Mouse (Mus musculus): Measurements from ENCODE around the gene H2afy2. TPM values are rescaled to one million over a fixed set of nuclear protein-coding genes. Genes with fewer than 3 reads are reported as not detected.
A peak's percentile ranks its signal among the peaks of the same experiment; 100 is the strongest.

The H2afy2 gene
- polyA plus RNA-seq, 1 experiment from 2014 or later = 118 TPM

DNA sequence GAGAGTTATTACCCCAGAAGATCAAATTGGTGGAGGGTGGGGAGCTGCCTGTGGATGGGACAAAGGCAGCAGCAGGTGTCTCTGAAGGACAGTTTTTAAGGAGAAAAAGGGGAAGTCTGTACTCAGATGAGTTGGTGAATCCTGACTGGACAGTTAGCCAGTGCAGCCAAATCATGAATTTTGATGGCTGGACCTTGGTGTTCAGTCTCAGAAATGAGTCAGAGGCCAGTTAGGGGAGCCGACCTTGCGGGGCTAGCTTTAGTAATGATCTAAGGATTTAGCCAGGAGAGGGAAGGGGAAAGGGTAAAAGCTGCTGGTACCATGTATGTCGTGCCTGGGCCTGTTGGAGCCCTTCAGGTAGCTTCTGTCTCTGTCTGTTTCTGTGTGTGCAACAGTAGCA is 70.3 kb downstream of the H2afy2 start:
- Histone ChIP-seq H3K27ac (ENCODE audit: low read depth, low read length) (no peak overlapping the region), H3K4me3 (ENCODE audit: low read length) (no peak overlapping the region), H3K9ac (ENCODE audit: low read depth, low read length) (no peak overlapping the region), H3K4me1 (ENCODE audit: control insufficient read depth, insufficient read depth, low read length) (peaks cover 4% of the 10 kb centered on the region; the same call in 1 of the 2 replicates), H3K36me3 (ENCODE audit: control insufficient read depth, insufficient read depth, low read length) (no peaks in the 10 kb centered on the region), H3K4me2 (replicated peaks; ENCODE audit: low read depth, low read length) (no peak overlapping the region), H3K27me3 (ENCODE audit: control insufficient read depth, insufficient read depth, low read length) (no peaks in the 10 kb centered on the region), H3K9me3 (ENCODE audit: control insufficient read depth, low read length) (no peaks in the 10 kb centered on the region)
- 75% methylated on average over 3 of the region's 3 CpGs for WGBS
- ATAC-seq (ENCODE audit: low FRiP score, low TSS enrichment) = no peak

DNA sequence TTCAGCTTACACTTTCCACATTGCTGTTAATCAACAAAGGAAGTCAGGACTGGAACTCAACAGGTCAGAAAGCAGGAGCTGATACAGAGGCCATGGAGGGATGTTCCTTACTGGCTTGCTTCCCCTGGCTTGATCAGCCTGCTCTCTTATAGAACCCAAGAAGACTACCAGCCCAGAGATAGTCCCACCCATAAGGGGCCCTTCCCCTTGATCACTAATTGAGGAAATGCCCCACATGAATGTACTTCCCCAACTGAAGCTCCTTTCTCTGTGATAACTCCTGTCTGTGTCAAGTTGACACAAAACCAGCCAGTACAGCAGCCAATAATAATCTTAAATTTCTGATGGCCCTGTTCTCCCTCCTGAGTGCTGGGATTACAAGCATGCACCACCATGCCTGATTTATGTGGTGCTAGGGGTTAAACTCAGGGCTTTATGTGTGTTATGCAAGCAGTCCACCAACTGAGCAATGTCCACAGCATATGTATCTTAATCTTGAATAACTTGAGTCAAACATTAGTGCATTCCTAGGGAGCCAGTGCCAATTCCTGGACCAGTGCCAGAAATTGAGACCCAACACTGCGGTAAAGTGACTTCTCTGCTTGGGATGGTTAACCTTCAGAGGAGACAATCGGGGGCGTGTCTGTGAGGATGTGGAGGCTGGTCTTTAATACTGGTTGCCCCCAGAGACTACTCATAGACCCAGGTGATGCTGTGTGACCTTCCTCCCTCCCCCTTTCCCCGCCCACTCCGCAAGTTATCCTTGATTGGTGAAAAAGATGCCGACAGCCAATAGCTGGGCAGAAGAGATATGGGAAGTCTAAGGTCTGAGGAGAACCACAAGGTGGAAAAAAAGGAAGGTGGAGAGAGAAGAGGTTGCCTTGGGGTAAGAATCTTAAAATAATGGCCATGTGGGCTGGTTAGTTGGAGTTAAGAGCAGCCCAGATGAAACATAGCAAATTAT is 77.3 kb downstream of the H2afy2 start:
- Histone ChIP-seq H3K9ac (ENCODE audit: low read depth, low read length) (no peak overlapping the region), H3K27ac (ENCODE audit: low read depth, low read length) (no peak overlapping the region), H3K27me3 (ENCODE audit: control insufficient read depth, insufficient read depth, low read length) (no peaks in the 10 kb centered on the region), H3K36me3 (ENCODE audit: control insufficient read depth, insufficient read depth, low read length) (peaks cover 14% of the 10 kb centered on the region), H3K4me2 (replicated peaks; ENCODE audit: low read depth, low read length) (no peak overlapping the region), H3K4me3 (ENCODE audit: low read length) (no peak overlapping the region), H3K4me1 (ENCODE audit: control insufficient read depth, insufficient read depth, low read length) (no peaks in the 10 kb centered on the region), H3K9me3 (ENCODE audit: control insufficient read depth, low read length) (no peaks in the 10 kb centered on the region)
- ATAC-seq (ENCODE audit: low FRiP score, low TSS enrichment) = no peak
- WGBS = 73% methylated on average over 6 of the region's 6 CpGs

GRCm38 (mm10) chr10:61704663-61705062 is 79.3 kb downstream of the H2afy2 start:
- Histone ChIP-seq H3K9ac (ENCODE audit: low read depth, low read length) (no peak overlapping the region), H3K27me3 (ENCODE audit: control insufficient read depth, insufficient read depth, low read length) (no peaks in the 10 kb centered on the region), H3K4me2 (replicated peaks; ENCODE audit: low read depth, low read length) (no peak overlapping the region), H3K4me3 (ENCODE audit: low read length) (no peak overlapping the region), H3K4me1 (ENCODE audit: control insufficient read depth, insufficient read depth, low read length) (no peaks in the 10 kb centered on the region), H3K9me3 (ENCODE audit: control insufficient read depth, low read length) (no peaks in the 10 kb centered on the region), H3K27ac (ENCODE audit: low read depth, low read length) (no peak overlapping the region), H3K36me3 (ENCODE audit: control insufficient read depth, insufficient read depth, low read length) (peaks cover 16% of the 10 kb centered on the region)
- ATAC-seq (ENCODE audit: low FRiP score, low TSS enrichment) = no peak
- WGBS = 83% methylated on average over 4 of the region's 4 CpGs

GRCm38 (mm10) chr10:61697028-61697427 is 86.9 kb downstream of the H2afy2 start:
- H3K4me3 ChIP-seq (ENCODE audit: low read length) = peak overlapping the region; percentile 91
- H3K9ac ChIP-seq (ENCODE audit: low read depth, low read length) = 0 out of 2 replicates have a peak overlapping the region, but pooled peaks have one; percentile 68
- no peak for ATAC-seq (ENCODE audit: low FRiP score, low TSS enrichment)
- H3K36me3 ChIP-seq (ENCODE audit: control insufficient read depth, insufficient read depth, low read length) = peaks cover 26% of the 10 kb centered on the region
- no peak overlapping the region for H3K27ac ChIP-seq (ENCODE audit: low read depth, low read length)
- H3K4me1 ChIP-seq (ENCODE audit: control insufficient read depth, insufficient read depth, low read length) = peaks cover 14% of the 10 kb centered on the region
- no peaks in the 10 kb centered on the region for H3K27me3 ChIP-seq (ENCODE audit: control insufficient read depth, insufficient read depth, low read length)
- H3K4me2 ChIP-seq (replicated peaks; ENCODE audit: low read depth, low read length) = peak overlapping the region; percentile 95
- 87% methylated on average over 2 of the region's 2 CpGs for WGBS
- H3K9me3 ChIP-seq (ENCODE audit: control insufficient read depth, low read length) = no peaks in the 10 kb centered on the region

DNA sequence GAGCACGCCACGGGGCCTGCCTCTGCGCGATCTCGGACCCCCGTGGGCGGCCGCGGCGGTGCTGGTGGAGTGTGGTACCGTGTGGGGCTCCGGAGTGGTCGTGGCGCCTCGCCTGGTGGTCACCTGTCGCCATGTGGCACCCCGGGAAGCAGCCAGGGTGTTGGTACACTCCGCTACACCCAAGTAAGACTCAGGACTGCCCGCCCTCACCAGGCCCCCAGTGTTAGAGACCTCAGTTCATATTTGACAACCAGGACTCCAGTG is 87.5 kb downstream of the H2afy2 start:
- Histone ChIP-seq H3K36me3 (ENCODE audit: control insufficient read depth, insufficient read depth, low read length) (peaks cover 29% of the 10 kb centered on the region), H3K27ac (ENCODE audit: low read depth, low read length) (no peak overlapping the region)
- WGBS = 17% methylated on average over 13 of the region's 19 CpGs

GRCm38 (mm10) chr10:61695703-61696559 is 88.0 kb downstream of the H2afy2 start:
- peaks cover 14% of the 10 kb centered on the region for H3K4me1 ChIP-seq (ENCODE audit: control insufficient read depth, insufficient read depth, low read length)
- H3K4me2 ChIP-seq (replicated peaks; ENCODE audit: low read depth, low read length) = peak overlapping the region; percentile 95
- H3K27me3 ChIP-seq (ENCODE audit: control insufficient read depth, insufficient read depth, low read length) = no peaks in the 10 kb centered on the region
- no peak overlapping the region for H3K27ac ChIP-seq (ENCODE audit: low read depth, low read length)
- under 1% methylated on average over 99 of the region's 111 CpGs for WGBS
- peaks cover 32% of the 10 kb centered on the region for H3K36me3 ChIP-seq (ENCODE audit: control insufficient read depth, insufficient read depth, low read length)
- peak; percentile 24 for ATAC-seq (ENCODE audit: low FRiP score, low TSS enrichment)
- no peaks in the 10 kb centered on the region for H3K9me3 ChIP-seq (ENCODE audit: control insufficient read depth, low read length)
- peak overlapping the region; percentile 68 for H3K9ac ChIP-seq (ENCODE audit: low read depth, low read length)
- H3K4me3 ChIP-seq (ENCODE audit: low read length) = peak overlapping the region; percentile 91

More for the DNA sequence above, 87.5 kb downstream of the H2afy2 start:
- H3K27me3 ChIP-seq (ENCODE audit: control insufficient read depth, insufficient read depth, low read length) = no peaks in the 10 kb centered on the region
- no peaks in the 10 kb centered on the region for H3K9me3 ChIP-seq (ENCODE audit: control insufficient read depth, low read length)
- H3K4me2 ChIP-seq (replicated peaks; ENCODE audit: low read depth, low read length) = peak overlapping the region; percentile 95
- H3K9ac ChIP-seq (ENCODE audit: low read depth, low read length) = peak overlapping the region; percentile 68
- peak overlapping the region; percentile 91 for H3K4me3 ChIP-seq (ENCODE audit: low read length)
- peaks cover 14% of the 10 kb centered on the region for H3K4me1 ChIP-seq (ENCODE audit: control insufficient read depth, insufficient read depth, low read length)
- ATAC-seq (ENCODE audit: low FRiP score, low TSS enrichment) = no peak

- under 1% methylated on average over 42 of the region's 42 CpGs for WGBS
- Histone ChIP-seq H3K9me3 (ENCODE audit: control insufficient read depth, low read length) (no peaks in the 10 kb centered on the region), H3K4me1 (ENCODE audit: control insufficient read depth, insufficient read depth, low read length) (peaks cover 14% of the 10 kb centered on the region), H3K4me2 (replicated peaks; ENCODE audit: low read depth, low read length) (peak within 1 kb of the TSS; percentile 95), H3K27ac (ENCODE audit: low read depth, low read length) (no peak within 1 kb of the TSS; the same call in 1 of the 2 replicates), H3K27me3 (ENCODE audit: control insufficient read depth, insufficient read depth, low read length) (no peaks in the 10 kb centered on the region), H3K36me3 (ENCODE audit: control insufficient read depth, insufficient read depth, low read length) (peaks cover 40% of the 10 kb centered on the region), H3K4me3 (ENCODE audit: low read length) (peak within 1 kb of the TSS; percentile 91), H3K9ac (ENCODE audit: low read depth, low read length) (peak within 1 kb of the TSS; percentile 68)
- peak; percentile 96 for ATAC-seq (ENCODE audit: low FRiP score, low TSS enrichment)
Measured at GRCm38 (mm10) chr10:61694870-61695670, 88.9 kb downstream of the H2afy2 start, which contains the start of gene Tysnd1. Gene Tysnd1, plus strand, starts transcription at chr10:61695514.

- peaks cover 48% of the 10 kb centered on the region for H3K36me3 ChIP-seq (ENCODE audit: control insufficient read depth, insufficient read depth, low read length)
- H3K4me3 ChIP-seq (ENCODE audit: low read length) = no peak overlapping the region
- H3K27me3 ChIP-seq (ENCODE audit: control insufficient read depth, insufficient read depth, low read length) = no peaks in the 10 kb centered on the region
- no peaks in the 10 kb centered on the region for H3K9me3 ChIP-seq (ENCODE audit: control insufficient read depth, low read length)
- H3K9ac ChIP-seq (ENCODE audit: low read depth, low read length) = no peak overlapping the region
- no peak overlapping the region for H3K27ac ChIP-seq (ENCODE audit: low read depth, low read length)
- H3K4me1 ChIP-seq (ENCODE audit: control insufficient read depth, insufficient read depth, low read length) = peaks cover 14% of the 10 kb centered on the region
- H3K4me2 ChIP-seq (replicated peaks; ENCODE audit: low read depth, low read length) = no peak overlapping the region
- no peak for ATAC-seq (ENCODE audit: low FRiP score, low TSS enrichment)
- 77% methylated on average over 4 of the region's 4 CpGs for WGBS
Measured at GRCm38 (mm10) chr10:61693563-61693962, 90.4 kb downstream of the H2afy2 start.
